9 mouse cellular contexts compared by ENCODE assay signal in genomic region chr9:120976158-120976557, GRCm38 (mm10). TPM values are rescaled to one million over a fixed set of nuclear protein-coding genes. Genes with fewer than 3 reads are reported as not detected.
DNase-seq lines count a peak whose midpoint lies in the region; ATAC-seq and TF ChIP-seq lines count a peak whose summit lies in the region.
"Had no signal": no experiment of that assay in that cellular context is flagged by ENCODE, and none has a peak within 500 bp of the region (broad histone marks: within the 10 kb centered on the region; RNA-seq: fewer than 3 reads in every experiment).

No protein-coding gene starts in this region.

- no peak overlapping the region for H3K4me2 ChIP-seq in kidney, embryonic 14.5 days (replicated peaks; ENCODE audit: low read depth, low read length)
- H3K4me2 ChIP-seq in forebrain, embryonic 14.5 days (ENCODE audit: low read length) = no peak overlapping the region

- H3K27ac ChIP-seq in kidney, adult 2 months (ENCODE audit: insufficient read depth, low read depth, low read length) = 0 out of 2 replicates have a peak overlapping the region, but pooled peaks have one; percentile 24
- H3K27ac ChIP-seq in kidney, embryonic 14.5 days (ENCODE audit: low read depth, low read length) = no peak overlapping the region
- H3K27ac ChIP-seq in forebrain, embryonic 14.5 days (ENCODE audit: low read depth, low read length) = no peak overlapping the region

- no peaks in the 10 kb centered on the region for H3K9me3 ChIP-seq in kidney, embryonic 14.5 days (ENCODE audit: control insufficient read depth, low read length)
- no peaks in the 10 kb centered on the region for H3K9me3 ChIP-seq in forebrain, embryonic 14.5 days (replicated peaks; ENCODE audit: control insufficient read depth, low read length)

- peaks cover 8% of the 10 kb centered on the region; the same call in 1 of the 2 replicates for H3K4me1 ChIP-seq in kidney, adult 2 months (ENCODE audit: control insufficient read depth, insufficient read depth, low read length)
- no peaks in the 10 kb centered on the region for H3K4me1 ChIP-seq in kidney, embryonic 14.5 days (ENCODE audit: control insufficient read depth, insufficient read depth, low read length)
- peaks cover 6% of the 10 kb centered on the region; the same call in 1 of the 2 replicates for H3K4me1 ChIP-seq in forebrain, embryonic 14.5 days (ENCODE audit: control insufficient read depth, insufficient read depth, low read length)

- no peaks in the 10 kb centered on the region for H3K36me3 ChIP-seq in kidney, adult 2 months (ENCODE audit: control insufficient read depth, insufficient read depth, low read length)
- no peaks in the 10 kb centered on the region for H3K36me3 ChIP-seq in kidney, embryonic 14.5 days (ENCODE audit: control insufficient read depth, insufficient read depth, low read length)
- 0 out of 2 replicates have a peak, but pooled peaks cover 3% of the 10 kb centered on the region for H3K36me3 ChIP-seq in forebrain, embryonic 14.5 days (ENCODE audit: control insufficient read depth, insufficient read depth, low read length)

- WGBS in kidney, adult 2 months = 23% methylated on average over 5 of the region's 5 CpGs
- WGBS in kidney, embryonic 14.5 days = 72% methylated on average over 5 of the region's 5 CpGs
- WGBS in forebrain, embryonic 14.5 days = 49% methylated on average over 5 of the region's 5 CpGs

- TF ChIP-seq CTCF in kidney, adult 2 months (conservative IDR thresholded peaks at IDR 0.05; ENCODE audit: insufficient read depth, insufficient read length, low read depth, low read length) = no peak

- H3K9ac ChIP-seq in kidney, embryonic 14.5 days (ENCODE audit: low read depth, low read length) = no peak overlapping the region
- no peak overlapping the region for H3K9ac ChIP-seq in forebrain, embryonic 14.5 days (ENCODE audit: low read length)

- no peak for TF ChIP-seq POLR2A in kidney, adult 2 months (IDR thresholded peaks at IDR 0.05; ENCODE audit: low read depth, low read length)

- no peak for ATAC-seq in kidney, embryonic 14.5 days (ENCODE audit: low FRiP score, low TSS enrichment)
- ATAC-seq in forebrain, embryonic 14.5 days = peak; percentile 62; the same call in 1 of the 2 replicates
- ATAC-seq in inflammation-experienced regulatory T-cells, adult 6 months = no peak
- no peak for ATAC-seq in granulocyte monocyte progenitor cell, adult 5-6 weeks (replicated peaks; ENCODE audit: poor library complexity, severe bottlenecking)

- intact Hi-C loops in heart, postnatal 10 days (cut with DNase I) = no loop called here

- H3K4me3 ChIP-seq in kidney, adult 2 months (ENCODE audit: insufficient read depth, low read depth, low read length) = no peak overlapping the region
- no peak overlapping the region for H3K4me3 ChIP-seq in kidney, embryonic 14.5 days (ENCODE audit: low read length)
- H3K4me3 ChIP-seq in forebrain, embryonic 14.5 days (ENCODE audit: low read depth, low read length) = no peak overlapping the region

- peak; percentile 75 for DNase-seq in kidney, adult 2 months
- peak; percentile 63 for DNase-seq in forebrain, embryonic 14.5 days (ENCODE audit: low spot score)
- DNase-seq in heart, postnatal 10 days = peak; percentile 80 to 82
- peak; percentile 47 for DNase-seq in lung, postnatal 14 days
- no peak for DNase-seq in layer of hippocampus, adult 18-20 months (ENCODE audit: low spot score in 2 of 2)
- DNase-seq: cerebellum, adult 2 months had no signal

- no peaks in the 10 kb centered on the region for H3K27me3 ChIP-seq in kidney, adult 2 months (replicated peaks; ENCODE audit: control insufficient read depth, insufficient read depth, low read length)
- no peaks in the 10 kb centered on the region for H3K27me3 ChIP-seq in kidney, embryonic 14.5 days (ENCODE audit: control insufficient read depth, insufficient read depth, low read length)
- no peaks in the 10 kb centered on the region for H3K27me3 ChIP-seq in forebrain, embryonic 14.5 days (replicated peaks; ENCODE audit: control insufficient read depth, insufficient read depth, low read length)

RNA-seq across cellular contexts. Expression of gene Ctnnb1, which starts 47.1 kb away (rescaled TPM):
- 102 and 156 TPM in 2 replicates for polyA plus RNA-seq in kidney, adult 2 months (2012; rRNA removed)
- 479 and 740 TPM in 2 replicates for polyA plus RNA-seq in kidney, embryonic 14.5 days (2014; fragmentation: Nextera tagmentation; extraction: Ambion mirVana)
- 788 and 853 TPM in 2 replicates for polyA plus RNA-seq in forebrain, embryonic 14.5 days (2014; fragmentation: Nextera tagmentation; extraction: Ambion mirVana)
- 100 to 1,000 TPM; 624 to 701 TPM for total RNA-seq in heart, postnatal 10 days (2021)
- polyA plus RNA-seq in inflammation-experienced regulatory T-cells, adult 6 months (2017; shearing (Covaris generic)) = 10 to 100 TPM; 64.5 to 97.0 (median 82.2) TPM
- total RNA-seq in granulocyte monocyte progenitor cell, adult 5-6 weeks (2014; fragmentation: Nextera tagmentation) = 263 and 299 TPM in 2 replicates
- 436 and 469 TPM in 2 replicates for total RNA-seq in granulocyte monocyte progenitor cell, adult 5-6 weeks (2017)
- 100 to 1,000 TPM; 485 to 511 TPM for total RNA-seq in layer of hippocampus, adult 18-20 months (2021)

Comparison
In these comparisons a context has a peak if more than half of its experiments do, and no peak if none do; other contexts are left out.
1. DNase-seq: peak in kidney, adult 2 months (single experiment), forebrain, embryonic 14.5 days (single experiment), heart, postnatal 10 days (2 of 2) and lung, postnatal 14 days (single experiment); none in layer of hippocampus, adult 18-20 months (0 of 2).